Mouse (Mus musculus) 416B (cell line): ENCODE results near the gene Myl4.

ENCODE experiments used
- DNase-seq: peaks from one replicate; pipeline ENCODE4 v3.0.0; 2011; ENCODE audit warnings: low read depth

The Myl4 gene

GRCm38 (mm10) chr11:104571373-104571772 lies 20.9 kb downstream of the Myl4 start:
- DNase-seq: peak; percentile 86

GRCm38 (mm10) chr11:104572091-104572490 lies 21.6 kb downstream of the Myl4 start:
- DNase-seq: no peak

- no peak for DNase-seq
These were observed 22.1 kb downstream of the Myl4 start for GRCm38 (mm10) chr11:104572566-104572965.

- no peak for DNase-seq
These were observed 26.5 kb downstream of the Myl4 start for GRCm38 (mm10) chr11:104576772-104577612.

- DNase-seq: no peak
These were observed 27.6 kb downstream of the Myl4 start for GRCm38 (mm10) chr11:104578074-104578473.

GRCm38 (mm10) chr11:104579084-104579483 lies 28.6 kb downstream of the Myl4 start:
- no peak for DNase-seq

GRCm38 (mm10) chr11:104579575-104579974 lies 29.1 kb downstream of the Myl4 start:
- DNase-seq: no peak

DNA sequence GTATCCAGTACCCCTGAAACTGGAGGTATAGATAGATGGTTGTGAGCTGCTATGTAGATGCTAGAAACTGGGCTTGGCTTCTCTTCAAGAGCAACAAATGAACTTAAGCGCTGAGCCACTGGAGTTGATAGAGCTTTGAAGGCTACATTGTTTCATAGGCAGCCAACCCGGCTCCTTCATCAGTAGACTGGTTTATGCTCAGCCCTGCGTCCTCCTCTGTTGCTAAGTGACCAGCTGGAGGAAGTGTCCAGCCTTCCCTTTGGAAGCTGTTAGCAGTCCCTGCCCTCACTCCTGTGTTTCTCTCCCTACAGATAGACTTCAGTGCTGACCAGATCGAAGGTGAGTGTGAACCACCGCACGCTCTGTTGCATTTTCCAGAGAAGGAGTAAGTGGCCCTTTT lies 29.6 kb downstream of the Myl4 start:
- DNase-seq: no peak

DNA sequence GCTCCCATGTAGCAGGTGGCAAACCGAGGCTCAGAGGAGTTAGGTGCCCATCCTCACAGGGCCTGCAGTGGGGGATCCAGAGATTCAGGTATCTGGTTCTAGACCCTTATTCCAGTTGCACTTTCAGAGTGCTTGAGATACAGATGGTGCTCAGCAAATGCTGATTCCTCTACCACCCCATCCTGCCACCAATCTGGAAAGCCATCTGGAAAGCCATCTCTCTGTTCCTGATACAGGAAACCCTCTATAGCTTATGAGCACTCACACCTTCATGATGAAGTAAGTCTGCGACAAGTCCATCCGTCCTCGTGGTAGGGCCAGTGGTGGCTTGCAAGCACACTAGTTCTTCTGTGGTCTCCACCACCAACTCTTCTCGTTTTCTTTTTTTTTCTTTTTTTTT lies 30.1 kb downstream of the Myl4 start:
- DNase-seq: peak; percentile 31

DNA sequence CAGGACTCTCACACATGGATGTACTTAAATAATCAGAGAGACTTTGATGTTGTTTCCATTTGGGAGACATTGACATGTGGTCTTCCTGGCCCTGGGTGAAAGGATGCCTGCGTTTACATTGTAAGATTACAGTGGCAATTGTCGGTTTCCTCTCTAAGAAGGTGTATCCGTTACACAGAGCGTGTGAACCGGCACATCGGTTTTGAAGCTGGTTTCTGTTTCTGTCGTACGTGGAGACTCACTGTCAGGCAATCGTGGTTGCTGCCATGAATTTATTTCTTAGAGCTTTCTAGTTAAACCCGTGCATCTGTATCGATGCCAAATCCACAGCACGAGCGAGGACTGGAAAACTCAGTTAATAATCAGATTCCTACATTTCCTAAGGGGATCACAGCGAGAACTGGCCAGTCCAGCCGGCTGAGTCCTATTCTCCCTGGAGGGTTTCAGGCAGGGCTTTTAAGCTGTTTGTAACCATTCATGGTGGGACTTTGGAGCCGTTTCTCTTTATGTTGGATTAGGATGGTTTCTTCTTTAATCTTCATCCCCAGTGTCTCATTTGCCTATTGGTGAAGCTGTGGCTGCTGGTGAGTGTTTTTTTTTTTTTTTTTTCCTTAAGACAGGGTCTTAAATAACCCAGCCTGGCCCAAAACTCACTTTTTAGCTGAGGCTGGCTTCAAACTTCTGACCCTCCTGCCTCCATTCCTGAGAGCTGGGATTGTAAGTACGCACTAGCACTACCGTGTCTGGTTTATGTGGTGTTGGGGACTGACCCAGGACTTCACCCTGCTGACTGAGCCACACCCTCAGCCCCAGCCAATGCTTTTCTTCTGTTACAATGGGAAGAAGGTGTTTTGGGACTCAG lies 31.2 kb downstream of the Myl4 start:
- peak; percentile 95 for DNase-seq

DNA sequence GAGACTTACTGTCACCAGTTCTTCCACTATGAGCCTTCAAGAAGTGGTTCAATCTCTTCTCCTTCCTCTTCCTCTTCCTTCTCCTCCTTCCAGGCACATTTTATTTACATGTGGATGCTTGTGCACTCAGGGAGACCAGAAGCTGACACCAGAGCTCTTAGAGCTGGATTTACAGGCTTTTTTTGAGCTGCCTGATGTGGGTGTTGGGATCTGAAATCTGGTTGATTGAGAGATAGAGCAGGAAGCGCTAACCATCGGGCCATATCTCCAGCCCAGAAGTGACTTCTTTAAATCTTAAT lies 31.8 kb downstream of the Myl4 start:
- DNase-seq: no peak

DNA sequence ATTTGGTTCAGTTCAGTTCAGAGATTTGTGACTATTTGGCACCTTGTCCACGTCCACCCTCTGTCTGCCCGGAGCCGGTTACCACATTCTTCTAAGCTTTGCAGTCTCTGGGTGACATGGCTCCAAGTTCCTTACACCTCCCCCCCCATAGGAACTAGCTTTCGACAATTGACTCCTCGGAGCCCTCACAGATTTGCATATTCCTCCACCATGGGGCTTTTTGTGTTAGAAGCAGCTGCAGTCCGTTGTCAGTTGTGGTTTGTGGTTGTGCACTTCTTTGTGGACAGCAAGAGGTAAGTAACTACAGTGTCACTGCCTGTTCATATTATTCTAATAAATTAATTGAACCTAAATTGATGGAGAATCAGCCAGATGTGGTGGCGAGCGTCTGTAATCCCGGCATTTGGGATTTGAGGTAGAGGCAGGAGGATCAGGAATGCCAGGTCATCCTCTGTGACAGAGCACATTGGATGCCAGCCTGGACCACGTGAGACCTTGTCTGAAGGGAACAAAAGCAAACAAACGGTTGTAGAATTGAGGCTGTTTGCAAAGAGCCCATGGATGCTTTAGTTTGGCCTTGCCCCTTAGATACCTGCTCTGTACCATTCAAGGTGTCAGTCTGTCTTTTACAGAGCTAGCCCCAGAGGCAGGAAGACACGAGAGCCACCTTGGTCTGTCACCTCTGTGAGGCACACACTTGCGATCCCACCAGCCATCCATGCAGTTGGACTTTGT lies 32.3 kb downstream of the Myl4 start:
- peak; percentile 85 for DNase-seq

- no peak for DNase-seq
These were observed 35.0 kb downstream of the Myl4 start for GRCm38 (mm10) chr11:104585495-104585894.

GRCm38 (mm10) chr11:104587904-104588303 lies 37.4 kb downstream of the Myl4 start:
- no peak for DNase-seq

- DNase-seq: no peak
These were observed 38.0 kb downstream of the Myl4 start for GRCm38 (mm10) chr11:104588513-104588912.

DNA sequence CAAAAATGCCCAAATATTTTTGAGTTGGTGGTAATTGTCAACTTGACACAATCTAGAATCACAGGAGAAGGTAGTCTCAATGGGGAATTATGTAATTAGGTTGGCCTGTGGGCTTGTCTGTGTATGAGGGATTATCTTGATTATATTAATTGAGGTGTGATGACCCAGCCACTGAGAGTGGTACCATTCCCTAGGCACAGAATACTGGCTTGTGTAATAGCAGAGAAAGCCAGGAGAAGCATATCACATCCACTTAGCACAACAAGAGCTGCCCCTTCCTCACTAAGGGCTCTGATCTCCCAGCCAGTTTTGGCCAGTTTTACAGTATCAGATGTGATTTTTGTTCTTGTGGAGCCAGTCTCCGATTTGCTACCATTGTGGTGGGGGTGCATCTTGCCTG lies 39.1 kb downstream of the Myl4 start:
- DNase-seq: no peak

GRCm38 (mm10) chr11:104590148-104590547 lies 39.7 kb downstream of the Myl4 start:
- DNase-seq: peak; percentile 96

- DNase-seq: no peak
These were observed 41.8 kb downstream of the Myl4 start for GRCm38 (mm10) chr11:104592066-104592835.

DNA sequence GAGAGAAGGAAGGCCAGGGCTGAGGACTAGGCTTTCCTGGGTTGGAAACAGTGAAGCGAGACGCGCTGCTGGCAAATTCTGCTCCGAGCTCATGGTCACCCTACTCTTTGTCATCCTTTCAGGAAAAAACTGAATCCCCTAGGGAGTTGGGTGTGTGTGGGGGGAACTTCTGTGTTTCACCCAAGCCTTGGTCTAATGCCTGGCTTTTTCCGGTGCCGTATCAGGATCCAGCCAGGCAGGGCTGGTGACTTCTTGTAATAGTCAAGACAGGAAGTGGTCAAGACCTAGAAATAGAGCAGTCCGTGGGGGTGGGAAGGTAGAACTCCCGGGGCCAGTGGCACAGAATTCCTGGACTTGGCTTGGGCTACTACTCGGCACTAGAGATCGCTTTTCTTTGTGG lies 45.9 kb downstream of the Myl4 start:
- DNase-seq: peak; percentile 85

DNA sequence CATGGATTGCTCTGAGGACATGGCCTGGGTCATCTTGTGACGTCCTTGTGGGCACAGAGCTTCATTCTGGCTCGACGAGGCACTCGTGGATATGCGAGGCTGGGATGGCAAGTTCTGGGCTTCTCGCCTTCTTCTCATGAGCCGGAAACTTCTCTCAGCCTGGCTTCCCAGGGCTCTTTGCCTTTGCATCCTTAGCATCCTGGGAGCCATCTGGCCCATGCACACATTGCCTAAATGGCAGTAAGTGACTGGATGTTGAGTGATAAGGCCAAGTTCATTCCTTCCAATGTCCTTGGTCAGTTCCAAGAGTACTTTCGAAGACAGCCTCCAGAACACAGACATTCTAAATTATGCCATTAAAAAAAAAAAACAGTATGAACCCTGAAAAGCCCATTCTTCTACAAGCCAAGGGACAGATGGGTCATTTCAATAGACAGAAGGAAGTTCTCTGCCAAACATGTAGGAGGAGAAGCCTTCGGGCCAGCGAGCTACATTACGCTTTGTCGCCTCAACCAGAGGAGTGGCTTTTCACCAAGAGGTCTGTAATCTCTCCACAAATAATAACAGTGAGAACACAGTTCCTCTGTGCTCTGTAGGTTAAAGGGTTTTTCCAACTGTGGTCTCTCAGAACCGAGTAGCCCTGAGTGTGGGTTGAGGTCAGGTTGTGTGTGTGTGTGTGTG lies 48.9 kb downstream of the Myl4 start:
- peak; percentile 85 for DNase-seq

- no peak for DNase-seq
These were observed 50.2 kb downstream of the Myl4 start for GRCm38 (mm10) chr11:104600675-104601074.
